Mouse (Mus musculus) midbrain, embryonic 16.5 days (tissue): ENCODE measurements at regions not wholly inside any gene's neighbourhood (a gene's known extent, or its start where the extent isn't known, plus 50 kb on each side); places are given as distances from the start of the nearest gene placed in this dataset.

Experiments
- ATAC-seq: fragments of 200-750 bp; cut with Nextera tagmentation; 2 replicates; pipeline ENCODE4 v1.8.0; 2017; ENCODE audit warnings: moderate TSS enrichment
- H3K27ac ChIP-seq: fragments of 300-500 bp; sonication (generic); 2 replicates; pipeline ENCODE4 v1.5.1; 2014; ENCODE audit warnings: mild to moderate bottlenecking, low read length, mixed read lengths
- H3K27me3 ChIP-seq: fragments of 300-500 bp; sonication (generic); 2 replicates; pipeline ENCODE4 v1.6.1; 2014; ENCODE audit warnings: low read depth, low read length, mixed read lengths; ENCODE audit not compliant: control insufficient read depth, insufficient read depth
- H3K36me3 ChIP-seq: fragments of 300-500 bp; sonication (generic); 2 replicates; pipeline ENCODE4 v1.6.1; 2014; ENCODE audit warnings: mild to moderate bottlenecking, low read length, moderate library complexity, mixed read lengths; ENCODE audit not compliant: control insufficient read depth, insufficient read depth
- H3K4me1 ChIP-seq: fragments of 300-500 bp; sonication (generic); 2 replicates; pipeline ENCODE4 v1.6.1; 2014; ENCODE audit warnings: mild to moderate bottlenecking, low read length, mixed read lengths; ENCODE audit not compliant: control insufficient read depth, insufficient read depth
- H3K4me2 ChIP-seq: fragments of 300-500 bp; sonication (generic); 2 replicates; pipeline ENCODE4 v1.6.1; 2014; ENCODE audit warnings: mild to moderate bottlenecking, low read length, mixed read lengths
- H3K4me3 ChIP-seq: fragments of 300-500 bp; sonication (generic); 2 replicates; pipeline ENCODE4 v1.5.1; 2014; ENCODE audit warnings: low read depth, mild to moderate bottlenecking, low read length, moderate library complexity, mixed read lengths
- H3K9ac ChIP-seq: fragments of 300-500 bp; sonication (generic); 2 replicates; pipeline ENCODE4 v1.6.1; 2014; ENCODE audit warnings: low read depth, low read length, mixed read lengths
- H3K9me3 ChIP-seq: fragments of 300-500 bp; sonication (generic); replicated peaks from 2 replicates; pipeline ENCODE4 v1.6.1; 2014; ENCODE audit warnings: mild to moderate bottlenecking, low read length, mixed read lengths; ENCODE audit not compliant: control insufficient read depth, poor library complexity, severe bottlenecking
- WGBS: fragments of 180-500 bp; shearing (Covaris S2); extraction: QIAGEN DNeasy Blood & Tissue Kit; methylation state at CpG from one replicate; pipeline ENCODE4 v1.1.7; 2014; 5-methylcytosine and 5-hydroxymethylcytosine counted together

DNA sequence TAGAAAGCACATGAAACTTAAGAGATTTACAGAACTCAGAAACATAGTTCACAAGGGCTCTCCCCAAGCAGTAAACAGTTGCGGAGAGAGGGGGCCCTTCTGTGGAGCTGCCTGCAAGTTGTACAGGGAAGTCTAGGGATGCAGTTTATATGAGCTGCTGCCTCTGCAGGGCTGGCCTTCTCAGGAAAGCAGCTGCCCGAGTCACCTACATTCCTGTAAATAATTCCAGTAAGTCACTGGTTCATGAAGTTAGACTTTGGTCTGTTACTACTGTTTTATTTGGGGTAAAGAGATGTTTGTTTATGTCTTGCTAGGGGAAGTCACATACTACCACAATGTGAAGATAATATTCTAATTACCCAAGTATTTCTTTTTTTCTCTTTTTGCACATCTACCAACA, 601.1 kb downstream of the Etnk1 start:
- whole genome bisulfite sequencing = 93% methylated on average over 2 of the region's 2 CpGs

More for the DNA sequence above, 601.1 kb downstream of the Etnk1 start:
- no peak for ATAC-seq
- no peaks in the 10 kb centered on the region for H3K27me3 ChIP-seq
- no peak overlapping the region for H3K4me3 ChIP-seq
- no peak overlapping the region for H3K9ac ChIP-seq
- H3K9me3 ChIP-seq = peaks cover 3% of the 10 kb centered on the region; the same call in 1 of the 2 replicates
- no peak overlapping the region for H3K27ac ChIP-seq
- no peak overlapping the region for H3K4me2 ChIP-seq
- no peaks in the 10 kb centered on the region for H3K4me1 ChIP-seq
- no peaks in the 10 kb centered on the region for H3K36me3 ChIP-seq
